Mouse (Mus musculus) liver, adult (tissue): ENCODE data around the gene Spata31.

Source experiments
- GATA4 ChIP-seq: IDR thresholded peaks from 2 replicates; pipeline ENCODE4 v1.6.1; 2014; ENCODE audit warnings: mild to moderate bottlenecking, low read length; ENCODE audit not compliant: insufficient replicate concordance

Spata31 gene

GRCm38 (mm10) chr13:64917191-64917590 is at the start of gene Spata31:
TSS of gene Spata31 (plus strand) at chr13:64917406.
- no peak for TF ChIP-seq GATA4

DNA sequence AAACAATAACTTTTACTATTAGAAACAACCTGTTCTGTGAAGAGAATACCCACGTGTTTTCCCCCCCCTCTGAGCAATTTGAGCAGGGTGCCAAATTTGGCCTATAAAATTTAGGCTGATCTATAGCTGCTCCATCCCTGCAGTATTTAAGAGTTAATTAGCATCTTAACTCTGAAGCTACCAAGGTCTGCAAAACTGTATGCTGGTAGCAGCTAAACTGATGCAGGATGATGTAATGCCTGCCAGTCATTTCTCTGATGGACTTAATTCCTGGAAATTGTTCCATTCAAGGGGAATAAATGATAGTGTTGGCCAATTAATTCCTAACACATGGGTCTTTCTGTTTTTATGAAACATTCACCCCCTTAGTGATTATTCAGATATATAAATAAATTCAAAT is 14.1 kb upstream of the Spata31 start:
- TF ChIP-seq GATA4: no peak

DNA sequence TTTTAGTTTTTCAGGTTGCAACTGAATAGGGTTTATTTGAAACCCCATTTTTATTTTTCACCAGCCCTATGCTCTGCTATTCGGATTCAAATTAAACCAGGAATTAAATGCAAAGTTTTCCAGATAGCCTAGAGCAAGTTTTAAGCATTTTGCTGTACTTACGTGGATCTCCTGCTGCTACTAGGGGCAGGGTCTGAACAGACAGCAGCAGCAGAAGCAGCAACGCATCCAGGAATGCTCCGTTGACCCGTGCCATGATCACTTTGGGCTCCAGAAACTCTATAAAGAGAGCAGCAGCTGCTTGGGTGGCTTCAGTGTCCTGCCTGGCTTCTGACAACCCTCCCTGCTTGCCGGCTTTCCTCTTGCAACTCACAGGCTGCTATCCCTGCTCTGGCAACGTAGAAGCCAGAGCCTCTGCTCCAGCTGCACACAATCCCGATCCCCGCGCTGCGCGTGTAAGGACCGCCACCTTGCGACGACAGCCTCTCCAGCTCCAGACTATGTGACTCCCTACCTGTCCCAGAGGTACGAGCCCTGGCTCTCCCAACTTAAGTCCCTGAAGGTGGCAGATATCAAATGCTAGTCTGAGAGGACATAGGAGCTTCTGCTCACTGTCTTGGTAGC is 13.5 kb upstream of the Spata31 start, which contains the start of gene Cntnap3:
Gene Cntnap3 (minus strand): TSS at position 371 of the 624 bp plus-strand sequence.
- no peak for TF ChIP-seq GATA4
